Mouse (Mus musculus) adrenal gland (tissue): ENCODE measurements around the gene Abhd12.
"Not testable (repeated sequence)": the region's sequence is repeated elsewhere in the genome, so short reads cannot be mapped to it uniquely, and the experiment has no call there.

Experiments
- intact Hi-C: fragments of 180-260 bp; cut with DNase I; formaldehyde crosslinking; loops from one replicate; pipeline ENCODE4 v1.15.1; 2025
- long read RNA-seq, 2 experiments: library from polyadenylated mRNA; unstranded; transcript quantifications; one replicate each; pipeline ENCODE4 v2.0.0; 2020; ENCODE audit warnings: borderline replicate concordance in 1 of 2; ENCODE audit not compliant: insufficient replicate concordance in 1 of 2

Abhd12 gene
- long read RNA-seq, experiment 1, transcript Abhd12-201 (13 exons, 1,999 nt), result major isoform, 43 of 52 reads
- long read RNA-seq, experiment 1, partial matches to known transcripts, result 3 of 52 reads
- long read RNA-seq, experiment 1, other reads (novel, unspliced or antisense), result 5 of 52 reads
- long read RNA-seq, experiment 2, transcript Abhd12-201 (13 exons, 1,999 nt), result major isoform, 54 of 65 reads
- long read RNA-seq, experiment 2, partial matches to known transcripts, result 4 of 65 reads
- long read RNA-seq, experiment 2, other reads (novel, unspliced or antisense), result 5 of 65 reads

DNA sequence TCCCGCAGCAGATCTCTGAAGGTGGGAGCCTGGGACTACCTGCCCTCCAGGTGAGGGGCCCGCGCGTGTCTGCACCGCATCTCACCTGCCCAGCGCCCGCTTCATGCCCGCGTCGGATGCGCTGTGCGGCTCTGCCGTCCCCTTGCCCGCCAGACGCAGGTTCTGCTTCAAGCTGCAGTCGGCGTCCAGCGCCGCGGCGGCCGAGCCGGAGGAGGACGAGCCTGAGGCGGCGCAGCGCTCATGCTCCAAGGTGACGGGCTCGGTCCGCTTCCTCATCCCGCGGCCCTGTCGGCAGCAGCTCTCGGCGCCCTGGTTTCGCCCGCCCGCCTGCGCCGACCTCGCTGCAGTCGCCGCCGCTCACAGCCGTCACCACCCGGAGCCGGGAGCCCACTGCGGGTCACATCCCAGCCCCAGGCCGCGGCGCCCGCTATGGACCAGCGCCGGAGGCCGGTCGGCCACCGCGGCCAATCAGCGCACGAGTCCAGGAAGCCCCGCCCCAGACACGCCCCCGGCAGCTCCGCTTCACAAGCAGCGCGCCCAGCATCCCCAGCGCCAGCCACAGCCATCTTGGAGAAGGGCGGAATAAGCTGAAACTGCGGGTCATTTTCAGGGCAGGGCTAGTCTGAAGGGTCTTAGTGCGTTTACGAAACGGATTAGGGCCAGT lies at the start of gene Abhd12:
Gene Abhd12 (minus strand): TSS at position 470 of the 664 bp plus-strand sequence.
- intact Hi-C loops, result no loop called here

DNA sequence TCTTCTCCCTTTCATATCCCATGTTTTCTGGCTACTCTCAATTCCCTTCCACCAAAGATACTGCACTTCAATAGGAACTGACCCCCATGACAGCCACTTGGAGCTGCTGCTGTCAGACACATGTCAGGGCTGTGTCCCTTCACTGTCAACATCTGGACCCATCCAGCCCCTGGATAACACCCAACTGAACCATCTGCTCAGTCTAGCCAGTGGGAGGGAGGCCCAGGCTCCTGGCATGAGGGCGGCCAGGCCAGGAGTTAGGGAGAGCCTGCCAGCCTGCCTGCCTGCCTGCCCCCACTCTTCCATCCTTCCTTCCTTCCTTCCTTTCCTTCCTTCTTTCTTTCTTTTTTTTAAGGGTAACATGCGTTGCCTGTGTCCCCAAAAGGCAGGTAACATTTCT lies 46.7 kb upstream of the Abhd12 start:
- intact Hi-C loops, result no loop called here

- intact Hi-C loops, result no loop called here
Measured at GRCm38 (mm10) chr2:150950056-150950455, 45.5 kb upstream of the Abhd12 start.

DNA sequence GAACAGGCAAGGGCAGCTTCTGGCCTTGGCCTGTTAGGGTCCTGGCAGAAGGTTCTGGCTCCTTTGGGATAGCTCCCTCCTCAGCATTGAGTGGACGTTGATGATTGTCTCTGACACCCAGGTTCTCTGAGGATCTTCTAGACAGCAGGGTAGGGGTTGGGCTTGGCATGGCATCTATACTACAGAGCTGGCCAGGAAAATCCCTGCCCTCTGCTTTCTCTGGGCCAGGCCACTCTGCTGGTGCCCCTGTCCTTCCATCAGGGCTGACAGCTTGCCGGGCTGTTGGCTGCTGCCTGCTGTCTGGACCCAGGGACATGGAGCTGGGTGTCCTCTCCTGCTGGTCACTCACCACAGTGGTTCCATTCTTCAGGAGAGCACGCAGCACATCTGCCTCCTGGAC lies 45.1 kb upstream of the Abhd12 start:
- intact Hi-C loops, result no loop called here

DNA sequence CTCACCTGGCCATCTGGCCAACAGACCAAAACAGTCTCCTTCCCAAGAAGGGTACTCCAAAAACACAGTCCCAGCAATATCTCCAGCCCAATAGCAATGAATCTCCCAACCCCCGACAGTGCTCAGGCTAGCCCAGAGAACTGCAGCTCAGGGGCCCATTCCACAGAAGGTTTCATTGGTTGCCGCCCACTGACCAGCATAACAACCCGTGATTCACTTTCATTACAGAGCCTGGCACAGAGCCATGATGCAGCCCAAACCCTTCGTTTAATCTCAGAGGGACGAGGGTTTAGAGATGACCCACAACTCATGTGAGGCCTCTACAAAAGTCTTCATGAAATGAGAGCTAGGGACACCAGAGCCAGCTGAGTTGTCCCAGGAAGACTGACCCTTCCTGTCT lies 44.2 kb upstream of the Abhd12 start:
- intact Hi-C loops, result no loop called here

DNA sequence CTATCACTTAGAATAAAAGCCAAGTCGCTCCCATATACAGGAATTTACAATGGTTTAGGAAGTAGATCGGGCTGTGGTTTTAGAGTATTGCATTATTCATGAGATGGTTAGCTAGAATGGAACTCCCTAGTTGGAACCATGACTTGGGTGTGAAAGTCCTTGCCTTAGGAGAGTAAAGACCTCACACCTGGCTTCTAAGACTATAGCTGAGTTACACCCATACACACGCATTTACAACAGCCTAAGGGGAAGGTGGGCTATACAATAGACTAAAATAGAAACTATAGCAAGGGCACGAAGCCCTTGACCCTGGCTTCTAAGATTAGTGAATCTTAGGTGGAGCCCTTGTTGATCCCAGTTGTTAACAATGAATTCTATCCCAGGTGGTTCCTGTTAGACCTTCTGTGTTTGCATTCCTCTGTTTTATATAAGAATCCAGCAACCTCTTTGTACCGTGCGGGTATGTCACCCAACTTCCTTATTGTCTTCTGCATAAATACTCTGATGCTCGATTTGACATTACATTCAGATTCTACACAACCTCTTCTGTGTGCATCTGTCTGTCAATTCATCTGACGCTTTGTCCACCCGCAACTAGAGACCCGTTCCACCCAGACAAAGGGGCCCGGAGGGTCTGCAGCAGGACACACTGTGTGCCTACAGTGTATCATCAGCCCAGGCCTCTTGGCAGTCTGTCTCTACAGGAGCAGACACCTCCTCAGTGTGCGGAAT lies 43.5 kb upstream of the Abhd12 start:
- intact Hi-C loops, result not testable (repeated sequence)

GRCm38 (mm10) chr2:150947341-150947740 lies 42.8 kb upstream of the Abhd12 start:
- intact Hi-C loops, result not testable (repeated sequence)

DNA sequence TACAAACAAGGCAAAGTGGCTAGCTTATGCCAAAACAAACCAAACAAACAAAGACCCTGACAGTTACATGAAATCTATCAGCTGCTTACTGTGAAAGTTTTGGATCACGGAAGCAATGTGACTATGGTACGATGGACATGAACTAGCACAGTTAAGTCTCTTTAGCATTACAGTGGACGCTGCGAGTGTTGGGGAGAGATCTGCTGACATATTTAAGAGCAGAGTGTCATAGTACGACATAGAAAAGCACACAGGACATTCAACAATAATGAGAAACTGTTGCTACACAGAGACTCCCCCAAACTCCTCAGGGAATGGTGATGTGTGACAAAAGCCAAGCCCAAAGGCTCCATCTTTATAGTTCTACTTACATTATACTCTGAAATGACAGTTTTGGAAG lies 39.5 kb upstream of the Abhd12 start:
- intact Hi-C loops, result no loop called here

DNA sequence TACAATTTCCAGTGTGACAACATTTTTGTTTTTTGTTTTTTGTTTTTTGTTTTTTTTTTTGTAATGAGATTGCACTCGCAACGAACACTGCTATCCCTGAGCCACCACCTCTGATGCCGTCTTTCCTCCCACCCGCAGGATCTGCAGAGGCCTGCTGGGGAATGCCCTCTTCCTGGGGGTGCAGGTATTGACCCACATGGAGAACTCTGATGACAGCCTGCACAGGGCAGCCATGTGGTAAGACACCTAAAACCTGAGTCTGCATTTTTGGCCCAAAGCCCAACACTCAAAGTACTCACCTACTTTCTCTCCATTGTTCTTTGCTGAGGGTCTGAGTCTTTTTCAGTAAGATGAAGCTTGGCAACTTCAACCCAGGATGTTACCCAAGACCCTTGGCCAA lies 30.1 kb upstream of the Abhd12 start:
- intact Hi-C loops, result no loop called here

DNA sequence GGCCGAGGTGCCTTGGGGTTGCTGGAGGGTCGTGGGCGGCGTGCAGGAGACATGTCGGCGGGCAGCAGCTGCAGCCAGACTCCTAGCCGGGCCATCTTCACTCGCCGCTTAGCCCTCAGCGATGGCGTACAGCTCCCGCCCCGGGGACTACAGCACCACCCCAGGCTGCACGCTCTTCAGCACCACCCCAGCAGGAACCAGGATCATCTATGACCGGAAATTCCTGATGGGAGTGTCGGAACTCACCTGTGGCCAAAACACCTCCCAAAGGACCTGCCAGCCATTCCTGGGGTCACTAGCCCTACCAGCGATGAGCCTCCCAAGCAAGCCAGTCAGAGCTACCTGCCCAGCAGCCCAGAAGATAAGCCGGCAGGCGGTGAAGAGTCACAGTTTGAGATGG lies 28.9 kb upstream of the Abhd12 start:
- intact Hi-C loops, result no loop called here

DNA sequence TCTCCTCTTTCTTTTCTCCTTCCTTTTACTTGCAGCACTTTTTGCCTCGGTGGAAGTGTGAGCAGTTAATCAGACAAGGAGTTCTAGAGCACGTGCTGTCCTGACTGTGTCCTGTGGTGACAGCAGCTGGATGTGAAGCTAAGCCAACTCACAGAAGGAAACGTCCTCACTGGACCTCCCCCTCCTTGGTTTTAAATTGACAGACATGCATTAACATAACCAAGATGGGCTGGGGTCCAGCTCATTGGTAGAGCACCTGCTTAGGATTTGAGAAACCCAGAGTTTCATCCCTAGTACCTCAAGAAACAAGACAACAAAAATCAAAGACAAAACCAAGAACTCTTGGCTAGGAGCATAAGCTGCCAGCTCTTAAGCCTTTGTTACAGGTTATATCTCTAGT lies 26.3 kb upstream of the Abhd12 start:
- intact Hi-C loops, result no loop called here

- intact Hi-C loops, result loop anchor here (10.0 kb wide), 1 partner anchor 254 kb away; no protein-coding TSS in a partner anchor
Measured at GRCm38 (mm10) chr2:150929156-150929555, 24.6 kb upstream of the Abhd12 start.

DNA sequence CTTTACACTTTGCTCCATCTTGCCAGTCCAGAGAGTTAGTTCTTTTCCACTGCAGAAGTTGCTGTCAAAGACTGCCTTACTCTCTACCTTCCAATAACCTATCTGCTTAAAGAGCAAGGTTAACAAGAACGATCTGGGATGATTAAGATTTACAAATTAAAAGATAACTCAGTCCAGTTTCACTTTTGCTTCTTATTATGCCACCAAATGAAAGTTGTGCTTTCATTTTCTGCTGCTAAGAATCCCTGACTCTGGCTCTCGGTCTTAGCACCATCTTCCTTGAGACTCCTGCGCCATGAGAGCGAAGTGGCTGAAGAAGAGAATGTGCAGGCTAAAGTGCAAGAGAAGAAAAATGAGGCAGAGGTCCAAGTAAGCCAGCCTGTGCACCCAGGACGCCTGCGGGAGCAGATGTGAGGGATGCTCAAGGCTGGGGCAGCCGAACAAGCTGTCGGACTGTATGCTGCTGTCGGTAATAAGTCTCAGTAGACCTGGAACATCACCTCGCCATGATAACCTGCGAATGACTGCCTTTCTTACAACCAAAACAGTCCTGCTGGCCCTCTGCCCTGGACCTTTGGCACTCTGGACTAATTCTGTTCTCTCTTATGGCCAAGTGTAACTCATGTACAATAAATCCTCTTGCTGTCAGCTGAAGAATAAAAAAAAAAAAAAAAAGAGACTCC lies 22.6 kb upstream of the Abhd12 start:
- intact Hi-C loops, result loop anchor here (10.0 kb wide), 1 partner anchor 252 kb away; no protein-coding TSS in a partner anchor

DNA sequence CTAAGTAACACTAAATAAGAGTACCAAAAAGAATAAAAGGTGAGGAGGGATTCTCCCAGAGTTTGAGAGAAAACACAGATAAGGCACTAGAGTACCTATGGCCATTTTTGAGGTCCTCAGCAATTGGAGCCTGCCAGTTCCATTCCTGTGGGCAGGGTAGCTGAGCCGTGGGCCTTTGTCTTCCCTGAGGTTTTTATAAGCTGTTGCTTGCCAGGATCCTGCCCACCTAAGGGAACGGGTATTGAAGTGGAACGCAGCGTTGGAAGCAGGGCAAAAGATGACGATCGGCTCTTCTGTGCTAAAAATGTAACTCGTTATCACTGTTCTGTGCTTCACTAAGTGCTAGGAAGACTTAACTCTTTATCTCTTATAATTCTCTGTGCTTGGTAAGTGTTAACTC lies 19.0 kb upstream of the Abhd12 start:
- intact Hi-C loops, result loop anchor here (10.0 kb wide), 1 partner anchor 249 kb away; no protein-coding TSS in a partner anchor

DNA sequence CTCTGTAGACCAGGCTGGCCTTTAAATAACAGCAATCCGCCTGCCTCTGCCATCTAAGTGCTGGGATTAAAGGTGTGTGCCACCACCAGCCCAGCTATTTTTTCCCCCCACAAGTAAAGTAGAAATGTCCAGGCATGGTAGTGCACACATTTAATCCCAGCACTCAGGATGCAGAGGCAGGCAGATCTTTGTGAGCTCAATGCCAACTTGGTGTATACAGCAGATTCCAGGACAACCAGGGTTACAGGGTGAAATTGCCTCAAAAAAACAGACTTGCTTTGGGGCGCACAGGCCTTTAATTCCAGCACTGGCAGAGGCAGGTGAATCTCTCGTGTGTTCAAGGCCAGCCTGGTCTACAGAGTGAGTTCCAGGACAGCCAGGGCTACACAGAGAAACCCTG lies 18.5 kb upstream of the Abhd12 start:
- intact Hi-C loops, result loop anchor here (10.0 kb wide), 1 partner anchor 248 kb away; no protein-coding TSS in a partner anchor

- intact Hi-C loops, result loop anchor here (10.0 kb wide), 1 partner anchor 247 kb away; no protein-coding TSS in a partner anchor
Measured at GRCm38 (mm10) chr2:150922165-150922564, 17.6 kb upstream of the Abhd12 start.

- intact Hi-C loops, result loop anchor here (10.0 kb wide), 1 partner anchor 247 kb away; no protein-coding TSS in a partner anchor
Measured at GRCm38 (mm10) chr2:150921697-150922096, 17.2 kb upstream of the Abhd12 start.

DNA sequence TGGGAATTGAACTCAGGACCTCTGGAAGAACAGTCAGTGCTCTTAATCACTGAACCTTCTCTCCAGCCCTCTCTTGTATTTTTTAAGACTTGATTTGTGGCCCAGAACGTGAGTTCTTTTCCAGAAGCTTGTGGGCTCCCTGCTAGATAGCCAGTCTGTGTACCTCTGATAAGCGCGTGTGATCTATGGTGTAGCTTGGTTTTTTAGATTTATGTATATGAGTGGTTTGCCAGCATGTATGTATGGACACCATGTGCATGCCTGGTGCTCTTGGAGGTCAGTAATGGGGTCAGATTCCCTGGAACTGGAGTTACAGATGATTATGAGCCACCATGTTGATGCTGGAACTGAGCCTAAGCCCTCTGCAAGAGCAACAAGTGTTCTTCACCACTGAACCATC lies 16.0 kb upstream of the Abhd12 start:
- intact Hi-C loops, result loop anchor here (10.0 kb wide), 1 partner anchor 246 kb away; no protein-coding TSS in a partner anchor

DNA sequence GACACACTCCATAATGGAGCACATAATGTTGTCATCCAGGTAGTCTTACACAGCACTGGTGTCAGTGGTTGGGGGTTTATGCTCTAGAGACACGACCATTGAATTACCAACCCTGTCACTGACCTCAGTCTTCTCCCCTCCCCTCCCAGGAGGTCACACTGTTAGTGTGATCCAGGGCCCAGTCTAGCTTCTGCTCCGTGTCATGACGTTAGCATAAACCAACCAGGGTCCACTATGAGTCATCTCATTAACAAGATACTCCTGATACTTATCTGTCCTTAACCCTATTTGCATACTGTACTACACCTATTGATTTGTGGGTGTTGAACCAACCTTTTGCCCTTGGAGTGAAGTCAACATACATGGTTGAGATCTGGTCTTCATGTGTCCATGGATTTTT lies 14.2 kb upstream of the Abhd12 start:
- intact Hi-C loops, result loop anchor here (10.0 kb wide), 1 partner anchor 114 kb away; no protein-coding TSS in a partner anchor

DNA sequence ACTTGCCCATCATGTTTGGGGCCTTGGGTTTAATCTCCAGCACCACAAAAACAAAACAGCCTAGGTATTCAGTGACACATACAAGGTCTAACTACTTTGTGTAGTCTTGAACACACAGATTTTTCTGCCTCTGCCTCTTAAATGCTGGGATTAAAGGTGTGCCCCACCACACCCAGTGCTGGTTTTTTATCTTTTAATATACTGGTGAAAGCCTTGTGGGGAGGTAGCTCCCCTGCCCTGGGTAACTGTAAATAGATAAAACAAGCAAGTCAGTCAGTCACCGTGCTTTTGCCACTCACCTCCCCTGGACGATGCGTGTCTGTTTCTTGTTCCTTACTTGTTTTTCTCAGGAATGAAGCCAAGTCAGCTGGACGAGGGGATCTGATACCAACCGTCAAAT lies 11.2 kb upstream of the Abhd12 start:
- intact Hi-C loops, result loop anchor here (10.0 kb wide), 1 partner anchor 111 kb away; no protein-coding TSS in a partner anchor
